Mouse (Mus musculus) heart, adult 2 months (tissue): Measurements from ENCODE around the gene Gzmk. TPM values are rescaled to one million over a fixed set of nuclear protein-coding genes. Genes with fewer than 3 reads are reported as not detected.
"Not testable (repeated sequence)": the region's sequence is repeated elsewhere in the genome, so short reads cannot be mapped to it uniquely, and the experiment has no call there.

Source experiments
- DNase-seq, 2 experiments: peaks; one replicate each; pipeline ENCODE4 v3.0.0; 2021
- H3K27ac ChIP-seq: fragments of 200-600 bp; 2 replicates; pipeline ENCODE4 v1.8.1; 2022
- H3K27me3 ChIP-seq: fragments of 200-500 bp; 2 replicates; pipeline ENCODE4 v1.6.1; 2012; ENCODE audit warnings: mild to moderate bottlenecking, low read length, inconsistent platforms, mixed read lengths; ENCODE audit not compliant: control insufficient read depth, insufficient read depth
- H3K36me3 ChIP-seq: fragments of 200-500 bp; 2 replicates; pipeline ENCODE4 v1.6.1; 2012; ENCODE audit warnings: low read length, inconsistent platforms; ENCODE audit not compliant: control insufficient read depth, insufficient read depth
- H3K4me1 ChIP-seq: fragments of 200-500 bp; 2 replicates; pipeline ENCODE4 v1.6.1; 2011; ENCODE audit warnings: low read length; ENCODE audit not compliant: control insufficient read depth, insufficient read depth
- H3K4me3 ChIP-seq: fragments of 200-600 bp; 2 replicates; pipeline ENCODE4 v1.8.1; 2022
- H3K79me2 ChIP-seq: fragments of 200-500 bp; replicated peaks from 2 replicates; pipeline ENCODE4 v1.6.1; 2012; ENCODE audit warnings: mild to moderate bottlenecking, inconsistent platforms, low read length, moderate library complexity, mixed read lengths; ENCODE audit not compliant: control insufficient read depth, insufficient read depth
- H3K9ac ChIP-seq: fragments of 200-500 bp; 2 replicates; pipeline ENCODE4 v1.6.1; 2012; ENCODE audit warnings: low read depth, mild to moderate bottlenecking, control low read depth, inconsistent platforms, low read length, mixed read lengths
- CTCF ChIP-seq: fragments of 200-600 bp; IDR thresholded peaks from 2 replicates; pipeline ENCODE4 v1.8.1; 2022; ENCODE audit warnings: antibody characterized with exemption, mild to moderate bottlenecking, moderate library complexity
- EP300 ChIP-seq: fragments of 200-500 bp; IDR thresholded peaks from 2 replicates; pipeline ENCODE4 v1.6.1; 2011; ENCODE audit warnings: low read depth, low read length, control low read depth; ENCODE audit not compliant: insufficient read depth
- POLR2A ChIP-seq: fragments of 200-500 bp; IDR thresholded peaks from 2 replicates; pipeline ENCODE4 v1.6.1; 2011; ENCODE audit warnings: mild to moderate bottlenecking, low read depth, low read length, control low read depth; ENCODE audit not compliant: insufficient read depth
- WGBS: fragments of 180-500 bp; shearing (Covaris S2); methylation state at CpG from one replicate; pipeline ENCODE4 v1.1.7; 2018; 5-methylcytosine and 5-hydroxymethylcytosine counted together
- intact Hi-C: fragments of 180-260 bp; cut with DNase I; formaldehyde crosslinking; loops from one replicate; pipeline ENCODE4 v1.15.1; 2025
- polyA plus RNA-seq: library from polyadenylated mRNA; depleted of rRNA; stranded (reverse); fragments of >200 nt; gene quantifications from 2 replicates; pipeline ENCODE4 v1.2.3, GENCODE M21; 2012
- total RNA-seq, 2 experiments: library from RNA; stranded (reverse); gene quantifications; 2 replicates each; pipeline ENCODE4 v1.2.3; 2021

Gene Gzmk
- total and polyA plus RNA-seq, 3 experiments: not detected

GRCm38 (mm10) chr13:113262822-113263221 is 37.1 kb upstream of the Gzmk start:
- H3K9ac ChIP-seq: no peak overlapping the region
- no peaks in the 10 kb centered on the region for H3K4me1 ChIP-seq
- no peak overlapping the region for H3K27ac ChIP-seq
- no peaks in the 10 kb centered on the region for H3K27me3 ChIP-seq
- intact Hi-C loops: loop anchor here (5.0 kb wide), 1 partner anchor 51 kb away; no protein-coding TSS in a partner anchor
- WGBS: 40% methylated on average over 12 of the region's 12 CpGs
- no peaks in the 10 kb centered on the region for H3K79me2 ChIP-seq
- DNase-seq: no peak
- TF ChIP-seq CTCF: no peak
- TF ChIP-seq POLR2A: no peak
- TF ChIP-seq EP300: no peak
- H3K4me3 ChIP-seq: no peak overlapping the region
- no peaks in the 10 kb centered on the region for H3K36me3 ChIP-seq

- intact Hi-C loops: no loop called here
- no peaks in the 10 kb centered on the region for H3K79me2 ChIP-seq
- H3K4me3 ChIP-seq: no peak overlapping the region
- DNase-seq: no peak
- H3K27me3 ChIP-seq: no peaks in the 10 kb centered on the region
- TF ChIP-seq CTCF (no peak), POLR2A (no peak), EP300 (no peak)
- WGBS: 82% methylated on average over 5 of the region's 5 CpGs
- H3K9ac ChIP-seq: no peak overlapping the region
- no peaks in the 10 kb centered on the region for H3K36me3 ChIP-seq
- no peaks in the 10 kb centered on the region for H3K4me1 ChIP-seq
- no peak overlapping the region for H3K27ac ChIP-seq
Observed at GRCm38 (mm10) chr13:113259237-113259636, 33.5 kb upstream of the Gzmk start.

GRCm38 (mm10) chr13:113257190-113257589 is 31.5 kb upstream of the Gzmk start:
- no peak overlapping the region for H3K4me3 ChIP-seq
- intact Hi-C loops: no loop called here
- H3K4me1 ChIP-seq: no peaks in the 10 kb centered on the region
- no peaks in the 10 kb centered on the region for H3K79me2 ChIP-seq
- H3K27me3 ChIP-seq: no peaks in the 10 kb centered on the region
- no peaks in the 10 kb centered on the region for H3K36me3 ChIP-seq
- 54% methylated on average over 5 of the region's 5 CpGs for WGBS
- no peak overlapping the region for H3K9ac ChIP-seq
- H3K27ac ChIP-seq: no peak overlapping the region
- no peak for DNase-seq
- TF ChIP-seq CTCF: peak; percentile 58
- no peak for TF ChIP-seq POLR2A

GRCm38 (mm10) chr13:113256766-113257165 is 31.1 kb upstream of the Gzmk start:
- H3K27ac ChIP-seq: no peak overlapping the region
- no peak for TF ChIP-seq POLR2A
- TF ChIP-seq CTCF: no peak
- TF ChIP-seq EP300: no peak
- no peak overlapping the region for H3K9ac ChIP-seq
- H3K27me3 ChIP-seq: no peaks in the 10 kb centered on the region
- DNase-seq: no peak
- no peak overlapping the region for H3K4me3 ChIP-seq
- intact Hi-C loops: no loop called here
- WGBS: 52% methylated on average over 2 of the region's 2 CpGs
- no peaks in the 10 kb centered on the region for H3K79me2 ChIP-seq
- H3K36me3 ChIP-seq: no peaks in the 10 kb centered on the region
- H3K4me1 ChIP-seq: no peaks in the 10 kb centered on the region

GRCm38 (mm10) chr13:113252580-113252979 is 26.9 kb upstream of the Gzmk start:
- DNase-seq, H3K4me3 ChIP-seq, H3K27me3 ChIP-seq, H3K4me1 ChIP-seq, intact Hi-C loops, H3K36me3 ChIP-seq, H3K27ac ChIP-seq, H3K79me2 ChIP-seq, H3K9ac ChIP-seq: not testable (repeated sequence)
- WGBS: 80% methylated on average over 7 of the region's 7 CpGs

- no peak for DNase-seq
- H3K9ac ChIP-seq: no peak overlapping the region
- TF ChIP-seq CTCF: no peak
- TF ChIP-seq POLR2A: no peak
- no peak for TF ChIP-seq EP300
- H3K4me1 ChIP-seq: peaks cover 1% of the 10 kb centered on the region; the same call in 1 of the 2 replicates
- H3K79me2 ChIP-seq: no peaks in the 10 kb centered on the region
- no peak overlapping the region for H3K27ac ChIP-seq
- 53% methylated on average over 8 of the region's 8 CpGs for WGBS
- no peaks in the 10 kb centered on the region for H3K36me3 ChIP-seq
- no peaks in the 10 kb centered on the region for H3K27me3 ChIP-seq
- intact Hi-C loops: no loop called here
- H3K4me3 ChIP-seq: no peak overlapping the region
Observed at GRCm38 (mm10) chr13:113245025-113245424, 19.3 kb upstream of the Gzmk start.
